Mouse (Mus musculus): ENCODE data around the gene Prkce.

GRCm38 (mm10) chr17:86397097-86397496, 229.5 kb downstream of the Prkce start:
- TF ChIP-seq CTCF (IDR thresholded peaks at IDR 0.05; ENCODE audit: control insufficient read depth, insufficient read depth, low read length) (no peak), POLR2A (IDR thresholded peaks at IDR 0.05; ENCODE audit: borderline replicate concordance, control insufficient read depth, low read depth, low read length) (no peak)

All from bone marrow, adult 2 months (tissue).